Comparison of ENCODE assay signal across 10 mouse cellular contexts in genomic region chr12:32989731-32990130, GRCm38 (mm10). TPM values are rescaled to one million over a fixed set of nuclear protein-coding genes. Genes with fewer than 3 reads are reported as not detected.
DNase-seq lines count a peak whose midpoint lies in the region; ATAC-seq and TF ChIP-seq lines count a peak whose summit lies in the region.
"Had no signal": no experiment of that assay in that cellular context is flagged by ENCODE, and none has a peak within 500 bp of the region (broad histone marks: within the 10 kb centered on the region; RNA-seq: fewer than 3 reads in every experiment).

No protein-coding gene starts in this region.

- no peak for ATAC-seq in cerebellum, adult (ENCODE audit: insufficient number of reproducible peaks, low FRiP score, low TSS enrichment)
- no peak for ATAC-seq in liver, postnatal 0 days
- no peak for ATAC-seq in liver, embryonic 12.5 days
- ATAC-seq in heart, embryonic 12.5 days (ENCODE audit: insufficient number of reproducible peaks, low FRiP score), result peak; percentile 39; the same call in 1 of the 2 replicates
- ATAC-seq in erythroblast, adult 5-6 weeks (replicated peaks; ENCODE audit: low FRiP score, poor library complexity, severe bottlenecking), result no peak

- WGBS in cerebellum, adult 2 months, result 64% methylated on average over 12 of the region's 12 CpGs
- 58% methylated on average over 12 of the region's 12 CpGs for WGBS in liver, postnatal 0 days (ENCODE audit: insufficient replicate concordance)
- 61% methylated on average over 12 of the region's 12 CpGs for WGBS in liver, embryonic 12.5 days (ENCODE audit: insufficient replicate concordance)
- 39% methylated on average over 12 of the region's 12 CpGs for WGBS in heart, embryonic 12.5 days

- 0 out of 2 replicates have a peak overlapping the region, but pooled peaks have one; percentile 6 for H3K4me2 ChIP-seq in liver, postnatal 0 days (ENCODE audit: low read depth, low read length)
- no peak overlapping the region for H3K4me2 ChIP-seq in liver, embryonic 12.5 days
- peak overlapping the region; percentile 27 for H3K4me2 ChIP-seq in heart, embryonic 12.5 days
- H3K4me2 ChIP-seq: stomach, embryonic 15.5 days had no signal

- no peaks in the 10 kb centered on the region for H3K27me3 ChIP-seq in cerebellum, adult 2 months (ENCODE audit: control insufficient read depth, insufficient read depth, low read length)
- H3K27me3 ChIP-seq in liver, postnatal 0 days (ENCODE audit: insufficient read depth, low read length), result no peaks in the 10 kb centered on the region
- 0 out of 2 replicates have a peak, but pooled peaks cover 5% of the 10 kb centered on the region for H3K27me3 ChIP-seq in liver, embryonic 12.5 days (replicated peaks)
- H3K27me3 ChIP-seq in heart, embryonic 12.5 days (replicated peaks), result no peaks in the 10 kb centered on the region
- H3K27me3 ChIP-seq: CH12.LX; stomach, embryonic 15.5 days had no signal

- no peak overlapping the region for H3K4me3 ChIP-seq in cerebellum, adult 2 months (replicated peaks; ENCODE audit: insufficient read depth, low read depth, low read length)
- H3K4me3 ChIP-seq in liver, postnatal 0 days (ENCODE audit: low read depth, low read length), result no peak overlapping the region
- H3K4me3 ChIP-seq in liver, embryonic 12.5 days, result no peak overlapping the region
- no peak overlapping the region for H3K4me3 ChIP-seq in heart, embryonic 12.5 days
- H3K4me3 ChIP-seq: stomach, embryonic 15.5 days had no signal

- no peak for TF ChIP-seq POLR2A in cerebellum, adult 2 months (IDR thresholded peaks at IDR 0.05; ENCODE audit: borderline replicate concordance, insufficient read depth, low read length)

- H3K4me1 ChIP-seq in cerebellum, adult 2 months (ENCODE audit: control insufficient read depth, insufficient read depth, low read length), result no peaks in the 10 kb centered on the region
- no peaks in the 10 kb centered on the region for H3K4me1 ChIP-seq in liver, postnatal 0 days (ENCODE audit: insufficient read depth)
- no peaks in the 10 kb centered on the region for H3K4me1 ChIP-seq in liver, embryonic 12.5 days
- 0 out of 2 replicates have a peak, but pooled peaks cover 6% of the 10 kb centered on the region for H3K4me1 ChIP-seq in heart, embryonic 12.5 days (replicated peaks)
- H3K4me1 ChIP-seq: stomach, embryonic 15.5 days had no signal

- TF ChIP-seq CTCF in cerebellum, adult 2 months (IDR thresholded peaks at IDR 0.05; ENCODE audit: borderline replicate concordance, insufficient read depth, low read depth, low read length), result no peak
- TF ChIP-seq CTCF in liver, postnatal 0 days (IDR thresholded peaks at IDR 0.05; ENCODE audit: low read depth), result no peak

- no peaks in the 10 kb centered on the region for H3K9me3 ChIP-seq in liver, postnatal 0 days (ENCODE audit: low read length)
- H3K9me3 ChIP-seq in liver, embryonic 12.5 days (replicated peaks), result no peaks in the 10 kb centered on the region
- H3K9me3 ChIP-seq in heart, embryonic 12.5 days (replicated peaks), result no peaks in the 10 kb centered on the region
- H3K9me3 ChIP-seq: stomach, embryonic 15.5 days had no signal

- no peak overlapping the region for H3K9ac ChIP-seq in liver, postnatal 0 days (replicated peaks)
- H3K9ac ChIP-seq in liver, embryonic 12.5 days, result no peak overlapping the region
- no peak overlapping the region for H3K9ac ChIP-seq in heart, embryonic 12.5 days
- H3K9ac ChIP-seq: stomach, embryonic 15.5 days had no signal

- no peak for TF ChIP-seq EP300 in liver, postnatal 0 days (IDR thresholded peaks at IDR 0.05; ENCODE audit: low read depth)

- no peak overlapping the region for H3K27ac ChIP-seq in cerebellum, adult 2 months (ENCODE audit: insufficient read depth, low read length)
- no peak overlapping the region for H3K27ac ChIP-seq in liver, postnatal 0 days (ENCODE audit: low read depth)
- H3K27ac ChIP-seq in liver, embryonic 12.5 days, result no peak overlapping the region
- H3K27ac ChIP-seq in heart, embryonic 12.5 days (ENCODE audit: poor library complexity, severe bottlenecking), result no peak overlapping the region
- H3K27ac ChIP-seq: stomach, embryonic 15.5 days had no signal

- no peaks in the 10 kb centered on the region for H3K36me3 ChIP-seq in liver, postnatal 0 days (replicated peaks; ENCODE audit: insufficient read depth, low read length)
- no peaks in the 10 kb centered on the region for H3K36me3 ChIP-seq in liver, embryonic 12.5 days
- no peaks in the 10 kb centered on the region for H3K36me3 ChIP-seq in heart, embryonic 12.5 days
- H3K36me3 ChIP-seq: stomach, embryonic 15.5 days had no signal

- peak; percentile 18 to 22 for DNase-seq in cerebellum, adult 2 months
- no peak for DNase-seq in liver, postnatal 0 days
- DNase-seq in lung, postnatal 14 days, result peak; percentile 26
- DNase-seq in right cerebral cortex, postnatal 36 days (ENCODE audit: low spot score in 2 of 2), result no peak

RNA-seq across cellular contexts. Expression of gene Sypl, which starts 36.0 kb away (rescaled TPM):
- polyA plus RNA-seq in cerebellum, adult 2 months (2012; rRNA removed), result 53.6 and 54.7 TPM in 2 replicates
- polyA plus RNA-seq in liver, postnatal 0 days (2015; fragmentation: Nextera tagmentation; extraction: Ambion mirVana), result 53.8 and 53.9 TPM in 2 replicates
- 50.5 and 51.2 TPM in 2 replicates for polyA plus RNA-seq in liver, embryonic 12.5 days (2016; fragmentation: Nextera tagmentation; extraction: Ambion mirVana)
- polyA plus RNA-seq in heart, embryonic 12.5 days (2016; fragmentation: Nextera tagmentation; extraction: Ambion mirVana), result 95.8 and 98.8 TPM in 2 replicates
- 34.6 and 44.3 TPM in 2 replicates for total RNA-seq in erythroblast, adult 5-6 weeks (2015; ENCODE audit: low replicate concordance)
- total RNA-seq in erythroblast, adult 5-6 weeks (2017; ENCODE audit: low replicate concordance), result 10.3 and 17.8 TPM in 2 replicates

Comparison
In these comparisons a context has a peak if more than half of its experiments do, and no peak if none do; other contexts are left out.
1. DNase-seq: peak in cerebellum, adult 2 months (2 of 2) and lung, postnatal 14 days (single experiment); none in liver, postnatal 0 days (single experiment) and right cerebral cortex, postnatal 36 days (0 of 2).